Mouse (Mus musculus) layer of hippocampus, postnatal 36 days (tissue): ENCODE measurements at regions not wholly inside any gene's neighbourhood (a gene's known extent, or its start where the extent isn't known, plus 50 kb on each side); places are given as distances from the start of the nearest gene placed in this dataset.
"Not testable (repeated sequence)": the region's sequence is repeated elsewhere in the genome, so short reads cannot be mapped to it uniquely, and the experiment has no call there.

ENCODE experiments used
- DNase-seq, 2 experiments: peaks; one replicate each; pipeline ENCODE4 v3.0.0; 2022

GRCm38 (mm10) chr14:107214391-107214790 lies 1108.4 kb downstream of the Trim52 start:
- no peak for DNase-seq

- DNase-seq: no peak
Observed at GRCm38 (mm10) chr14:107264182-107264581, 1158.2 kb downstream of the Trim52 start.

GRCm38 (mm10) chr14:107280346-107280745 lies 1174.3 kb downstream of the Trim52 start:
- DNase-seq: not testable (repeated sequence)

- peak; percentile 22 to 26 for DNase-seq
Observed at GRCm38 (mm10) chr14:107329302-107329701, 1223.3 kb downstream of the Trim52 start.

- DNase-seq: no peak
Observed at GRCm38 (mm10) chr14:107340205-107340604, 1234.2 kb downstream of the Trim52 start.

GRCm38 (mm10) chr14:107362788-107363187 lies 1256.8 kb downstream of the Trim52 start:
- no peak for DNase-seq
